Mouse (Mus musculus): ENCODE data around the gene Ppp1r16b. TPM values are rescaled to one million over a fixed set of nuclear protein-coding genes. Genes with fewer than 3 reads are reported as not detected.
A peak's percentile ranks its signal among the peaks of the same experiment; 100 is the strongest.

The Ppp1r16b gene
- polyA plus RNA-seq, 1 experiment: 55.8 TPM

GRCm38 (mm10) chr2:158666071-158666800, 1.0 kb downstream of the Ppp1r16b start:
- H3K4me3 ChIP-seq (ENCODE audit: control insufficient read depth, insufficient read depth, low read length): peak overlapping the region; percentile 92; the same call in 1 of the 2 replicates
- peak overlapping the region; percentile 85 for H3K27ac ChIP-seq (ENCODE audit: control insufficient read depth, insufficient read depth, low read length)
- 26% methylated on average over 13 of the region's 13 CpGs for WGBS
- H3K27me3 ChIP-seq (ENCODE audit: control insufficient read depth, insufficient read depth, low read length): no peaks in the 10 kb centered on the region
- DNase-seq: peak; percentile 68
- H3K4me1 ChIP-seq (replicated peaks; ENCODE audit: control insufficient read depth, insufficient read depth, low read length): peaks cover 39% of the 10 kb centered on the region
- TF ChIP-seq POLR2A (IDR thresholded peaks at IDR 0.05; ENCODE audit: control insufficient read depth, extremely low read depth, insufficient read depth, low read length, poor library complexity): no peak
- TF ChIP-seq CTCF (IDR thresholded peaks at IDR 0.05; ENCODE audit: borderline replicate concordance, control insufficient read depth, extremely low read depth, insufficient read depth, low read length, poor library complexity): no peak
- H3K36me3 ChIP-seq (ENCODE audit: control insufficient read depth, insufficient read depth, low read length): no peaks in the 10 kb centered on the region

- TF ChIP-seq CTCF (IDR thresholded peaks at IDR 0.05; ENCODE audit: borderline replicate concordance, control insufficient read depth, extremely low read depth, insufficient read depth, low read length, poor library complexity) (0 out of 2 replicates have a peak, but pooled peaks have one; percentile 25), POLR2A (IDR thresholded peaks at IDR 0.05; ENCODE audit: control insufficient read depth, extremely low read depth, insufficient read depth, low read length, poor library complexity) (peak; percentile 96)
- Histone ChIP-seq H3K4me1 (replicated peaks; ENCODE audit: control insufficient read depth, insufficient read depth, low read length) (peaks cover 40% of the 10 kb centered on the region), H3K27ac (ENCODE audit: control insufficient read depth, insufficient read depth, low read length) (peak overlapping the region; percentile 99), H3K36me3 (ENCODE audit: control insufficient read depth, insufficient read depth, low read length) (no peaks in the 10 kb centered on the region), H3K4me3 (ENCODE audit: control insufficient read depth, insufficient read depth, low read length) (peak overlapping the region; percentile 92), H3K27me3 (ENCODE audit: control insufficient read depth, insufficient read depth, low read length) (no peaks in the 10 kb centered on the region)
- under 1% methylated on average over 46 of the region's 47 CpGs for WGBS
- peak; percentile 85 for DNase-seq
Measured at GRCm38 (mm10) chr2:158667022-158667670, 1.9 kb downstream of the Ppp1r16b start.

DNA sequence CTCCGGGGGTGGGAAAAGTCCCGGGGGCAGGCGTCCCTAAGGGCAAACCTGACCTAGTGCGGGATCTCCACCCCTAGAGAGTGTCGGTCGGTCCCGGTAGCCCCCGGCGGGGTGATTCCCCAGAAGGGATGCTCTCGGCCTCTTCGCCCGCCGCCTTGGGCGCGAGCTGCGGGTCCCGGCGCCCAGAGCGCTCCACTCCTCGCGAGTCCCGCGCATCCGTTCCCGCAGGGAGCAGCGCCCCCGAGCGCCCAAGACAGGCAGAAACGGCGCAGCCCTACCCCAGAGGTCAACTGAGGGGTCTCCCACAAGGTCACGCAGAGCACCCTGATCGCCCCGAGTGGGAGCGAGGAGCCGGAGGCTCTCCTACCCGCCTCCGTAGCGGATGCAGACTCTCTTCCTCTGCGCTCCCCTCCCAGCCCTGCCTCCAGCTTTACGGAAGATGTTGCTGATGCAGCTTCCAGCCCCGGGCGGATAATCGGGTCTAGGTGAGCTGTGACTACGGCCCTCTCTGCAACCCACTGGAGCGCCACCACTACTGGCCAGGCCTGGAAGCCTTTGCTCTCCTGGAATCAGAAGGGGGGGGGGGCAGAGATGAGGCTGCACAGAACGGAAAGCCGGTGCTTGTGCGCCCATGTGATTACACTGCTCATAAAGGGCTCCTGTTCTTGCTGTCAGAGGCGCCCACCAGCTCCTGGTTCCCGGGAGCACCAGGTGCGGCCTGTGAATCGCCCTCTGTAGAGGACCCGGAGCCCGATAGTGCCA, 2.7 kb downstream of the Ppp1r16b start:
- Histone ChIP-seq H3K27me3 (ENCODE audit: control insufficient read depth, insufficient read depth, low read length) (no peaks in the 10 kb centered on the region), H3K4me3 (ENCODE audit: control insufficient read depth, insufficient read depth, low read length) (peak overlapping the region; percentile 92), H3K36me3 (ENCODE audit: control insufficient read depth, insufficient read depth, low read length) (no peaks in the 10 kb centered on the region), H3K4me1 (replicated peaks; ENCODE audit: control insufficient read depth, insufficient read depth, low read length) (peaks cover 46% of the 10 kb centered on the region), H3K27ac (ENCODE audit: control insufficient read depth, insufficient read depth, low read length) (peak overlapping the region; percentile 99)
- WGBS: under 1% methylated on average over 54 of the region's 54 CpGs
- TF ChIP-seq POLR2A (IDR thresholded peaks at IDR 0.05; ENCODE audit: control insufficient read depth, extremely low read depth, insufficient read depth, low read length, poor library complexity) (no peak), CTCF (IDR thresholded peaks at IDR 0.05; ENCODE audit: borderline replicate concordance, control insufficient read depth, extremely low read depth, insufficient read depth, low read length, poor library complexity) (no peak)
- peak; percentile 76 for DNase-seq

DNA sequence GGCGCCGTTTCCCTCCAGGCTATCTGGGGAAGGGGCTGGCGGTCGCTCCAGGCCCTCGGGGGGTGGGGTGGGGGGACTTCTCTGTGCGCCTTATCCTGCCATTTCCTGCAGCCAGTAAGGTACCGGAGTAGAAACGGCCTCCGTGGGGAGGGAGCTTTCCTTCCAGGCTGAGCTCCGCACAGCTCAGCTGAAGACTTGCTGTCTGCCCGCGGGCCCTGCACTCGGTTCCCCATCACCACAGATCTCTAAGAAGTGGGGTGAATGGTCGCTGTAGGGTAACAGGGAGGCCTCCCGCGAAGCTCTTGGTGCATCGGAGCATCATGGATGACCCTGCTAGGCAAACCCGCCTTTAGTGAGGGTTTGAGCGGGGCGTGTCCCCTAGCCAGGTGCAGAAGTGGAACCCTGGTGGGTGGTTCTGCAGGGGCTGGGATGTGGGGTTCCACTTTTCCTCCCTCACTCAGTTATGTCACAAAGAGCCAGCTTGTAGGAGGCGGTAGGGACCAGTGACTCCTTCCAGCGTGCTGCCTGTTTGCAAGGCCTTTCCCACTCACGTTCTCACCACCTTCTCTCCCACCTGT, 3.3 kb downstream of the Ppp1r16b start:
- WGBS: 5% methylated on average over 23 of the region's 23 CpGs
- no peaks in the 10 kb centered on the region for H3K27me3 ChIP-seq (ENCODE audit: control insufficient read depth, insufficient read depth, low read length)
- DNase-seq: peak; percentile 64
- no peaks in the 10 kb centered on the region for H3K36me3 ChIP-seq (ENCODE audit: control insufficient read depth, insufficient read depth, low read length)
- TF ChIP-seq POLR2A (IDR thresholded peaks at IDR 0.05; ENCODE audit: control insufficient read depth, extremely low read depth, insufficient read depth, low read length, poor library complexity) (no peak), CTCF (IDR thresholded peaks at IDR 0.05; ENCODE audit: borderline replicate concordance, control insufficient read depth, extremely low read depth, insufficient read depth, low read length, poor library complexity) (no peak)
- peak overlapping the region; percentile 99 for H3K27ac ChIP-seq (ENCODE audit: control insufficient read depth, insufficient read depth, low read length)
- peak overlapping the region; percentile 92 for H3K4me3 ChIP-seq (ENCODE audit: control insufficient read depth, insufficient read depth, low read length)
- H3K4me1 ChIP-seq (replicated peaks; ENCODE audit: control insufficient read depth, insufficient read depth, low read length): peaks cover 52% of the 10 kb centered on the region

DNA sequence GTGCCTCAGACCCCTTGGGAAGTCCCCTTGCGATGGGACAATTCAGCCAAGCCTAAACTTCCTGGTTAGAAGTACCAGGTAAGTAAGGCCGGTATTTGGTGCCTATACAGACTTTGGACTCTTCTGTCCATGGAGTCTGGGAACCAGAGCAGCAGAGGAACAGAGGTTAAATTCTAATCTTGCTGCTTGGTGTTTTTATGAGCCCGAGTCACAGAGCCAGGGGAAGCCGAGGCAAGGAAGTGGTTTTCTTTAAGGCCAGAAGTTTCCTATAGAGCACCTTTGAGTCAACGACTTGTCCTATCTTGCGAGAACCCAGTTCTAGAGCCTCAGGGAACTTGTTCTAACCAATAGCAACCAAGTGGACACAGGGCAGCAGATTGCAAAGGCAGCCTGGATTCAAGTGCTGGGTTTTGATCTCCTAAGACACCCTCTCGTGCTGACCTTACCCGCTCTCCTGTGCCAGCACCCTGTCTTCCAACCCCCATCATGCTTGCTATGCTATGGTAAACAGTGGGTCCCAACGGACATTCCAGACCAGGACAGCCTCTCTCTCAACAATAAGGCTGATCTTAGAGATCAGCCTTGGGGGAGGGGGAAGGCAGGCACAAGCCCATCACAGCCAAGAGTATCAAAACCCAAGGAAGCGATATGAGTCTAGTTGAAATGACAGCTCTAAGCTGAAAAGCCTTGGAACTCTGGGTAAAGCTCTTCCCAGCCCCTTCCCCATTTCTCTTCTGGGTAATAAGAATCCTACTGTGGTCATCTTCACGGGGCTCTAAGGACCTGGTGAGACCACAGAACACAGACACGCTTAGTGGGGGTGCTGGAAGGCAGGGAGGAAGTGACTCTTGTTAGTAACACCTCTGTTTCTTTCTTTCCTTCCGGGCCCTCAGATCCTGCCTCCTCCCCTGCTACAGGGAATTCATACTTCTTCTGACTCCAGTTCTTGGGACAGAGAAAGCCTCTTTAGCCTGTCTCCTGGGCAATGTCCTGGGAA, 4.3 kb downstream of the Ppp1r16b start:
- Histone ChIP-seq H3K36me3 (ENCODE audit: control insufficient read depth, insufficient read depth, low read length) (no peaks in the 10 kb centered on the region), H3K4me3 (ENCODE audit: control insufficient read depth, insufficient read depth, low read length) (peak overlapping the region; percentile 92), H3K27me3 (ENCODE audit: control insufficient read depth, insufficient read depth, low read length) (no peaks in the 10 kb centered on the region), H3K27ac (ENCODE audit: control insufficient read depth, insufficient read depth, low read length) (peak overlapping the region; percentile 99), H3K4me1 (replicated peaks; ENCODE audit: control insufficient read depth, insufficient read depth, low read length) (peaks cover 61% of the 10 kb centered on the region)
- TF ChIP-seq CTCF (IDR thresholded peaks at IDR 0.05; ENCODE audit: borderline replicate concordance, control insufficient read depth, extremely low read depth, insufficient read depth, low read length, poor library complexity) (no peak), POLR2A (IDR thresholded peaks at IDR 0.05; ENCODE audit: control insufficient read depth, extremely low read depth, insufficient read depth, low read length, poor library complexity) (no peak; the same call in 1 of the 2 replicates)
- DNase-seq: peak; percentile 67
- 26% methylated on average over 13 of the region's 13 CpGs for WGBS
